Mouse (Mus musculus) erythroblast, embryonic 14.5 days (primary cell): Measurements from ENCODE around the gene Smarcc1. TPM values are rescaled to one million over a fixed set of nuclear protein-coding genes. Genes with fewer than 3 reads are reported as not detected.
"Not testable (repeated sequence)": the region's sequence is repeated elsewhere in the genome, so short reads cannot be mapped to it uniquely, and the experiment has no call there.

ENCODE experiments used
- H3K27me3 ChIP-seq: 2 replicates; pipeline ENCODE4 v1.6.1; 2012; ENCODE audit warnings: inconsistent platforms; ENCODE audit not compliant: control insufficient read depth
- H3K36me3 ChIP-seq: 2 replicates; pipeline ENCODE4 v1.6.1; 2012; ENCODE audit warnings: mild to moderate bottlenecking, inconsistent platforms; ENCODE audit not compliant: control insufficient read depth
- H3K4me1 ChIP-seq: 2 replicates; pipeline ENCODE4 v1.6.1; 2012; ENCODE audit warnings: inconsistent platforms; ENCODE audit not compliant: control insufficient read depth
- H3K4me3 ChIP-seq: replicated peaks from 2 replicates; pipeline ENCODE3; 2012; ENCODE audit warnings: moderate library complexity, mild to moderate bottlenecking, inconsistent platforms
- H3K9me3 ChIP-seq: 2 replicates; pipeline ENCODE4 v1.6.1; 2012; ENCODE audit warnings: low read length, inconsistent platforms, mixed read lengths; ENCODE audit not compliant: control insufficient read depth
- GATA1 ChIP-seq: IDR thresholded peaks from 2 replicates; pipeline ENCODE4 v1.6.1; 2012; ENCODE audit warnings: low read length, inconsistent platforms, mixed read lengths
- TAL1 ChIP-seq: IDR thresholded peaks from 3 replicates; pipeline ENCODE4 v1.6.1; 2012; ENCODE audit warnings: low read length, inconsistent platforms, mixed read lengths
- polyA plus RNA-seq: library from polyadenylated mRNA; stranded (reverse); fragments of >175 nt; gene quantifications from 2 replicates; pipeline ENCODE4 v1.2.3, GENCODE M21; 2012

The Smarcc1 gene
- polyA plus RNA-seq, 1 experiment: 3.9 TPM

DNA sequence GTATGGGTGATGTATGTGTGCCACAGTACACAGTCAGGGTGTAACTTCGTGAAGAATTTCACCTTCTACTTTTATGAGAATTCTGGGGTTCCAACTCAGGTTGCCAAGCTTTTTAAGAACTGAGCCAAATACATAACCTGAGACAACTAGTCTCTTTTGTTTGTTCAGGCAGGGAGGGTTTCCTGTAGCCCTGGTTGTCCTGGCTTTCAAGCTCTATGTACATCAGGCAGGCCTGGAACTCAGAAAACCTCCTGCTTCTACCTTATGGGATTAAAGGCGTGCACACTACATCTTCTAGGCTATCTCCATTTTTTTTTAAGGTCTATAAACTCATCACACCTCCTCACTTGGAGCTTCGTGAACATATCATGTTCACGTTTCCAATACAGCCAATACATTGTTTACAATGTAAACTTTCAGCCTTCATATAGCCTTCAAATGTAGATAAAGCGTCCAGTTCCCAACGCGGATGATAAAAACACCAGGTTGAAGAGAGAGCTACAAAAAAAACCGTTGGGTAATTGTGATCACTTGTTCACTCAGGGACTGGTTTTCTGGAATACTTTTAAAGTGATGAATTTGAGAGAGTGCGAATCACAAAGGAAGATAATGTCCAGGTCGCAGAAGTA is 13.5 kb downstream of the Smarcc1 start:
- H3K4me3 ChIP-seq: peak overlapping the region; percentile 88
- no peak for TF ChIP-seq GATA1
- no peak for TF ChIP-seq TAL1

DNA sequence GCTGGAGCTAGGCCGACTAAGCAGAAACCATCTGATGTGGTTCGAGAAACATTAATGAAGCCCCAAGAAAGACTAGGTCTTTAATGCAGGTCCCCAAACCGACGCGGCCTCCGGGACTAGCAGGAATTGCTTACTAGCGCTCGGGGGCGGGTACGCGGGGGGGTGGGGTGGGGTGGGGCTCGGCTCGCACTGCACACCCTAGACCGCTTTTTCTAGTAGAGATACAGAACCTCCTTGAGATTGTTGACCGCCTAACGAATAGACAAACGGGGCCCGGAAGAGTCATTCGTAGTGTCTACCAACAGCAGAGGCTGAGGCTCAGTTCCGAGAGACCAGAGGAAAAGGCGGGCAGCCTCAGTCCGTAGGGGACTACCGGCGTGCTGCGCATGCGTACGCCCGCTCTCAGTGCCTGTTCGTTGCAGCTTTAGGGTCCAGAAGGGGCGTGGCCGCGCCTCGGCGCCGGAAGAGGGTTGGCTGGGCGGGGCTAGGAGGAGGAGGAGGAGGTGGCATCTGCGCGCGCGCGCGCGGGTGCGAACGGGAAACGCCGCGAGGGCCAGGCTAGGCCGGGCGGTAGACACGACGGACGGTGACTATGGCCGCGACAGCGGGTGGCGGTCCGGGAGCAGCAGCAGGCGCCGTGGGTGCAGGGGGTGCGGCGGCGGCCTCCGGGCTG is 14.2 kb downstream of the Smarcc1 start:
- peaks cover 42% of the 10 kb centered on the region for H3K4me1 ChIP-seq
- H3K27me3 ChIP-seq: no peaks in the 10 kb centered on the region
- no peaks in the 10 kb centered on the region for H3K9me3 ChIP-seq
- peak overlapping the region; percentile 88 for H3K4me3 ChIP-seq
- peaks cover 26% of the 10 kb centered on the region for H3K36me3 ChIP-seq
- no peak for TF ChIP-seq GATA1
- TF ChIP-seq TAL1: no peak

More for the DNA sequence above, 13.5 kb downstream of the Smarcc1 start:
- peaks cover 42% of the 10 kb centered on the region for H3K4me1 ChIP-seq
- H3K9me3 ChIP-seq: no peaks in the 10 kb centered on the region
- H3K36me3 ChIP-seq: peaks cover 19% of the 10 kb centered on the region
- no peaks in the 10 kb centered on the region for H3K27me3 ChIP-seq

DNA sequence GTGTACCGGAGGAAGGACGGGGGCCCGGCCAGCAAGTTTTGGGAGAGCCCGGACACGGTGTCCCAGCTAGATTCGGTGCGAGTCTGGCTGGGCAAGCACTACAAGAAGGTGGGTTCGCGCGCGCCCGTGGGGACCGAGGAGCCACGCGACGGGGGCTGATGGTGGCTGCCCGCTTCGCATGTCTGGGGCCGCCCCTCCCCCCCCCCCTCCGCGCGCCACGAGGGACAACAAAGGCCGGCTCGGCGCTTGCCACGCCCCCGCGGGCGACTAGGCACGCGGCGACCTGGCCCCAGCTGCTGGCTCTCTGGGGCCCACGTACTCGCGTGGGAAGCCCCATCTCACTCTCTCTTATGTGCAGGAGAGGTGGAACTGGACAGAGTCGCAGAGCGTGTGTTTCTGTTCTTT is 14.7 kb downstream of the Smarcc1 start:
- Histone ChIP-seq H3K9me3 (no peaks in the 10 kb centered on the region), H3K27me3 (no peaks in the 10 kb centered on the region), H3K4me3 (peak overlapping the region; percentile 88), H3K36me3 (peaks cover 31% of the 10 kb centered on the region), H3K4me1 (peaks cover 42% of the 10 kb centered on the region)
- TF ChIP-seq GATA1: no peak
- TF ChIP-seq TAL1: no peak

DNA sequence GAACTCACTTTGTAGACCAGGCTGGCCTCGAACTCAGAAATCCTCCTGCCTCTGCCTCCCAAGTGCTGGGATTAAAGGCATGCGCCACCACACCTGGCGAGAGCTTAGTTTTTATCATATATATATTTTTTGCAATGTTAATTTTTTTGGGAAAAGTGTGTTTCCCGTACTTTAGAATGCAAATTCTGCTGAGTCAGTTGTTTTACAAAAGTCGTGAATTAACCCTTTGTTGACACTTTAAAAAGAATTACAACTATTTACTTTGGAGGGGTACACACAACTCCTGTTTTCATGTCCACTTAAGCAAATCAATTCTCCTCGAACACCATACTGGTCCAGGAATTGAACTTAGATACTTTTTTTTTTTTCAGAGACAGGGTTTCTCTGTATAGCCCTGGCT is 15.4 kb downstream of the Smarcc1 start:
- peak overlapping the region; percentile 88 for H3K4me3 ChIP-seq
- no peak for TF ChIP-seq TAL1
- TF ChIP-seq GATA1: no peak
- no peaks in the 10 kb centered on the region for H3K27me3 ChIP-seq
- peaks cover 37% of the 10 kb centered on the region for H3K36me3 ChIP-seq
- H3K9me3 ChIP-seq: no peaks in the 10 kb centered on the region
- H3K4me1 ChIP-seq: peaks cover 42% of the 10 kb centered on the region

DNA sequence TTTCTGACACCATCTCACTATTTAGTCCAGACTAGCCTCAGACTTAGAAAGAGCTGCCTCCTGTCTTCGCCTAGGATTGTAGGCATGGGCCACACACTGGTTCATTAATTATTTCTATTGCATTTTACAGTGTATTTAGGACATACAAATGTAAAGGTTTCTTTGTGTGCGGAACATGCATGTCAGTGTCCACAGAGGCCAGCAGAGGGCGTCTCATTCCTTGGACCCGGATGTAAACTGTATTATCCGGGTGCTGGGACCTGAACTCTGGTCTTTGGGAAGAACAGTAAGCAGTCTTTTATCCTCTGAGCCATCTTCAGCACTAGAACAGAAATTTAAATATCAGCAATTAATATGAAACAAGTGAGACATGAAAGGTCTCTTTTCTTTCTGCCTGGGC is 16.7 kb downstream of the Smarcc1 start:
- TF ChIP-seq TAL1 (no peak), GATA1 (no peak)
- no peak overlapping the region for H3K4me3 ChIP-seq
- peaks cover 42% of the 10 kb centered on the region for H3K36me3 ChIP-seq
- H3K27me3 ChIP-seq: no peaks in the 10 kb centered on the region
- H3K9me3 ChIP-seq: no peaks in the 10 kb centered on the region
- peaks cover 44% of the 10 kb centered on the region for H3K4me1 ChIP-seq

DNA sequence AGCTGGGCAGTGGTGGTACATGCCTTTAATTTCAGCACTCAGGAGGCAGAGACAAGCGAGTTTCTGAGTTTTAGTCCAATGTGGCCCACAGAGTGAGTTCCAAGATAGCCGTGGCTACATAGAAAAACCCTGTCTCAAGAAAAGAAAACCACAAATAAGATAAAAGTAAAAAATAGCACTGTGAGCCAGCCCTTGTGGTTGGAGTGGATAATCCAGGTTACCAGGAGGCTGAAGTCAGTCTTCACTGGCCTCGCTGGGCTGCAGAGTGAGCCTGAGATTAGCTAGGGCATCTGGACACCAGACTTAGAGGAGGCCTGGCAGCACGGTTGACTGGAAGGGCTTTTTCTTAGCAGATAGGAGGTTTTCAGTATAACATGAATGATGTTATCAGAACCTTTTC is 21.6 kb downstream of the Smarcc1 start:
- Histone ChIP-seq H3K4me3 (no peak overlapping the region), H3K4me1 (peaks cover 10% of the 10 kb centered on the region), H3K9me3 (no peaks in the 10 kb centered on the region), H3K36me3 (peaks cover 74% of the 10 kb centered on the region), H3K27me3 (no peaks in the 10 kb centered on the region)
- TF ChIP-seq TAL1 (no peak), GATA1 (no peak)

DNA sequence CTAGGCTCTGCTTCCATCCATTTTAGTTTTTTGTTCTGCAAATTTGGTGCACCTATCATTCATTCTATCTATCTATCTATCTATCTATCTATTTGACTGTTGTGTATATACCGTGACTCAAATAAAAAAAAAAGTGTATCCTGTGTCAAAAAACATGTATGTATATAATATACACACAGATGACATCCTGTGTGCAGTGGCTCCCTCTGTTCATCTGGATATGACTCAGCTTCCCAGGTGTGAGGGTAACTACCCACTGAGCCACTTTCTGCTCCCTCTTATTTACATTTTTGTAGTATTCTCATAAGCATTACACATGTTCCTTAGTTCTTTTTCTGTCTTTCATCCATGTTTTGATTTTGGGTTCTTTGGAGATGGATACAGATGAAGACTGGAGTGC is 24.6 kb downstream of the Smarcc1 start:
- no peak for TF ChIP-seq GATA1
- no peak for TF ChIP-seq TAL1

DNA sequence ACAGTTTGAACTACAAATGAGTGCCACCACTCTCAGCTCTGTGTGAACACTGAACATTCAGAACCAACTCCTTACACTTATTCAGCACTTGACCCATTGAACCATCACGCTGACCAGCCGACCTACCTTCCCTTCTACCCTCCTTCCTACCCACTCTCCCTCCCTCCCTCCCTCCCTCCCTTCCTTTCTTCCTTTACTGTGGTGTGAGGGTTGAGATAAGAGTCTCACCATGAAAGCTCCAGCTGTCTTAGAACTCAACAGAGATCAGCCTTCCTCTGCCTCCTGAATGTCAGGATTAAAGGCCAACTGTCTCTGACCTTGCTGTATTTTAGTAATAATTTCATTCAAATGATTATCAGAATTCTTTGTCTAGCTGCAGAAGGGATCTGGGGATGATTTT is 31.1 kb downstream of the Smarcc1 start:
- Histone ChIP-seq H3K36me3 (peaks cover 70% of the 10 kb centered on the region), H3K4me3 (no peak overlapping the region), H3K27me3 (no peaks in the 10 kb centered on the region), H3K4me1 (peaks cover 7% of the 10 kb centered on the region), H3K9me3 (no peaks in the 10 kb centered on the region)
- no peak for TF ChIP-seq TAL1
- no peak for TF ChIP-seq GATA1

More for the DNA sequence above, 24.6 kb downstream of the Smarcc1 start:
- Histone ChIP-seq H3K27me3 (no peaks in the 10 kb centered on the region), H3K36me3 (peaks cover 60% of the 10 kb centered on the region), H3K9me3 (no peaks in the 10 kb centered on the region), H3K4me3 (no peak overlapping the region), H3K4me1 (peaks cover 4% of the 10 kb centered on the region)

DNA sequence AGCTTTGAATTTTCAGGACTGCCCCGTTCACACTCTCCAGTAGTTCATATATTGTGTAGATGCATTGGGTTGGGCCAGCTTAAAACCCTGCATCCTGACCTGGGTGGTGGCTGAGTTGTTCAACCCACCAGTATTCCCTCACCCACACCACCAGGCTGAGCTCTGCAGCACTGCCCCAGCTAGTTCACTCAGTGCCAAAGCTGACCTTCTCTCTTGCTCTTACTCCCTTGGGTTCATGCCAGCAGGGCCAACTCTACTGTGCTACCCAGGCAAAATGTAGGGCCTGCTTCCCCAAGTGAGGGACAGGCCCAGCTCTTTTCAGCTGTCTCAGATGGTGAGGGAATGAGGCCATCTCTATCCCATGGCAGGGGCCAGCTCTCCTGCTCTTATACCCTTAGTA is 41.5 kb downstream of the Smarcc1 start:
- no peaks in the 10 kb centered on the region for H3K27me3 ChIP-seq
- TF ChIP-seq GATA1 (no peak), TAL1 (no peak)
- H3K9me3 ChIP-seq: no peaks in the 10 kb centered on the region
- no peak overlapping the region for H3K4me3 ChIP-seq
- H3K36me3 ChIP-seq: peaks cover 75% of the 10 kb centered on the region
- H3K4me1 ChIP-seq: no peaks in the 10 kb centered on the region

DNA sequence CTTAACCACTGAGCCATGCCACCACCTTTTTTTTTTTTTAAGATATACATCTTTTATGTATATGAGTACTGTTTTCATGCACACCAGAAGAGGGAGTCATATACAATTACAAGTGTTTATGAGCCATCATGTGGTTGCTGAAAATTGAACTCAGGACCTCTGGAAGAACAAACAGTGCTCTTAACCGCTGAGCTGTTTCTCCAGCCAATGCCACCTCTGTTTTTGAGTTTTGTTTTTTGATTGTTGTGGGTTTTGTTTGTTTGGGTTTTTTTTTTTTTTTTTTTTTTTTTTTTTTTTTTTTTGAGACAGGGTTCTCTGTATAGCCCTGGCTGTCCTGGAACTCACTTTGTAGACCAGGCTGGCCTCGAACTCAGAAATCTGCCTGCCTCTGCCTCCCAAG is 43.0 kb downstream of the Smarcc1 start:
- H3K4me3 ChIP-seq, H3K9me3 ChIP-seq: not testable (repeated sequence)
- H3K36me3 ChIP-seq: peaks cover 74% of the 10 kb centered on the region

More for the DNA sequence above, 43.0 kb downstream of the Smarcc1 start:
- H3K27me3 ChIP-seq, H3K4me1 ChIP-seq: not testable (repeated sequence)
